Mouse (Mus musculus): ENCODE results near the gene Gucd1. TPM values are rescaled to one million over a fixed set of nuclear protein-coding genes. Genes with fewer than 3 reads are reported as not detected.

The Gucd1 gene
- total and polyA plus RNA-seq, 3 experiments: 16.8 to 19.0 (median 18.0) TPM

- Histone ChIP-seq H3K27me3 (replicated peaks) (no peaks in the 10 kb centered on the region), H3K4me3 (replicated peaks in 1 of 3; ENCODE audit: low read depth in 2 of 3, low read length in 2 of 3, poor library complexity in 1 of 3) (no peak overlapping the region), H3K27ac (ENCODE audit: insufficient read depth, low read depth) (no peak overlapping the region), H3K36me3 (replicated peaks in 1 of 2; ENCODE audit: control insufficient read depth in 1 of 2, insufficient read depth in 1 of 2, low read length in 1 of 2) (peaks cover 36 to 49% of the 10 kb centered on the region in 2 experiments), H3K9ac (ENCODE audit: insufficient read depth, low read depth) (no peak overlapping the region), H3K4me1 (ENCODE audit: control insufficient read depth in 1 of 2, insufficient read depth in 2 of 2) (peaks cover 10 to 50% of the 10 kb centered on the region in 2 experiments), H3K9me3 (replicated peaks; ENCODE audit: low read length) (no peaks in the 10 kb centered on the region), H3K79me2 (replicated peaks; ENCODE audit: control insufficient read depth, extremely low read depth, insufficient read depth, poor library complexity, severe bottlenecking) (peaks cover 7% of the 10 kb centered on the region), H3K4me2 (ENCODE audit: insufficient read depth, low read depth, poor library complexity, severe bottlenecking) (no peak overlapping the region)
- DNase-seq (ENCODE audit: extremely low read depth): no peak
- dilution Hi-C loops (cut with MboI; ENCODE audit: extremely low pct_ligation_motif_present, extremely low pct_unique_long_range_greater_than_20kb, low sequenced_read_pairs): no loop called here
- TF ChIP-seq USF2 (conservative IDR thresholded peaks at IDR 0.05; ENCODE audit: low read depth, low read length): no peak
- TF ChIP-seq PAX5 (IDR thresholded peaks at IDR 0.05; ENCODE audit: low read length): no peak
- no peak for TF ChIP-seq ZMIZ1 (IDR thresholded peaks at IDR 0.05; ENCODE audit: low read depth, low read length)
- no peak for TF ChIP-seq ELF1 (IDR thresholded peaks at IDR 0.05; ENCODE audit: low read depth, low read length)
- TF ChIP-seq USF1 (IDR thresholded peaks at IDR 0.05; ENCODE audit: low read depth, low read length): no peak
- TF ChIP-seq POLR2A (IDR thresholded peaks at IDR 0.05; ENCODE audit: low read depth, low read length): no peak
- in situ Hi-C loops (cut with MboI; ENCODE audit: low pct_ligation_motif_present, low pct_unique_long_range_greater_than_20kb, low sequenced_read_pairs): no loop called here
Observed at GRCm38 (mm10) chr10:75513306-75514067, 4.3 kb downstream of the Gucd1 start.

GRCm38 (mm10) chr10:75512796-75513195 lies 5.0 kb downstream of the Gucd1 start:
- DNase-seq (ENCODE audit: extremely low read depth): no peak
- Histone ChIP-seq H3K4me3 (replicated peaks in 1 of 3; ENCODE audit: low read depth in 2 of 3, low read length in 2 of 3, poor library complexity in 1 of 3) (no peak overlapping the region), H3K9me3 (replicated peaks; ENCODE audit: low read length) (no peaks in the 10 kb centered on the region), H3K4me1 (ENCODE audit: control insufficient read depth in 1 of 2, insufficient read depth in 2 of 2) (peaks cover 10 to 50% of the 10 kb centered on the region in 2 experiments), H3K27me3 (replicated peaks) (no peaks in the 10 kb centered on the region), H3K4me2 (ENCODE audit: insufficient read depth, low read depth, poor library complexity, severe bottlenecking) (no peak overlapping the region), H3K9ac (ENCODE audit: insufficient read depth, low read depth) (no peak overlapping the region), H3K79me2 (replicated peaks; ENCODE audit: control insufficient read depth, extremely low read depth, insufficient read depth, poor library complexity, severe bottlenecking) (no peaks in the 10 kb centered on the region; the same call in 1 of the 2 replicates), H3K27ac (ENCODE audit: insufficient read depth, low read depth) (no peak overlapping the region), H3K36me3 (replicated peaks in 1 of 2; ENCODE audit: control insufficient read depth in 1 of 2, insufficient read depth in 1 of 2, low read length in 1 of 2) (peaks cover 42 to 56% of the 10 kb centered on the region in 2 experiments)
- dilution Hi-C loops (cut with MboI; ENCODE audit: extremely low pct_ligation_motif_present, extremely low pct_unique_long_range_greater_than_20kb, low sequenced_read_pairs): no loop called here
- in situ Hi-C loops (cut with MboI; ENCODE audit: low pct_ligation_motif_present, low pct_unique_long_range_greater_than_20kb, low sequenced_read_pairs): no loop called here
- TF ChIP-seq MXI1 (IDR thresholded peaks at IDR 0.05; ENCODE audit: low read depth, low read length) (no peak), ZMIZ1 (IDR thresholded peaks at IDR 0.05; ENCODE audit: low read depth, low read length) (no peak)

- H3K4me3 ChIP-seq (replicated peaks in 1 of 3; ENCODE audit: low read depth in 2 of 3, low read length in 2 of 3, poor library complexity in 1 of 3): no peak overlapping the region
- no peaks in the 10 kb centered on the region for H3K27me3 ChIP-seq (replicated peaks)
- dilution Hi-C loops (cut with MboI; ENCODE audit: extremely low pct_ligation_motif_present, extremely low pct_unique_long_range_greater_than_20kb, low sequenced_read_pairs): no loop called here
- no peaks in the 10 kb centered on the region; the same call in 1 of the 2 replicates for H3K79me2 ChIP-seq (replicated peaks; ENCODE audit: control insufficient read depth, extremely low read depth, insufficient read depth, poor library complexity, severe bottlenecking)
- no peak overlapping the region for H3K27ac ChIP-seq (ENCODE audit: insufficient read depth, low read depth)
- no peak for DNase-seq (ENCODE audit: extremely low read depth)
- no peak for TF ChIP-seq RAD21 (IDR thresholded peaks at IDR 0.05; ENCODE audit: low read depth, low read length)
- TF ChIP-seq CTCF (conservative IDR thresholded peaks at IDR 0.05 in 1 of 2, IDR thresholded peaks at IDR 0.05 in 1 of 2; ENCODE audit: low read depth in 2 of 2, low read length in 2 of 2): no peak
- TF ChIP-seq ELF1 (IDR thresholded peaks at IDR 0.05; ENCODE audit: low read depth, low read length): no peak
- TF ChIP-seq MEF2A (IDR thresholded peaks at IDR 0.05; ENCODE audit: borderline replicate concordance, low read depth, low read length): no peak
- TF ChIP-seq POLR2AphosphoS2 (IDR thresholded peaks at IDR 0.05; ENCODE audit: low read depth, low read length): no peak
- no peak for TF ChIP-seq USF2 (conservative IDR thresholded peaks at IDR 0.05; ENCODE audit: low read depth, low read length)
- no peak for TF ChIP-seq RCOR1 (conservative IDR thresholded peaks at IDR 0.05; ENCODE audit: low read depth, low read length)
- TF ChIP-seq SMC3 (IDR thresholded peaks at IDR 0.05; ENCODE audit: low read depth, low read length): no peak
- TF ChIP-seq ZMIZ1 (IDR thresholded peaks at IDR 0.05; ENCODE audit: low read depth, low read length): no peak
- TF ChIP-seq HCFC1 (IDR thresholded peaks at IDR 0.05; ENCODE audit: low read depth, low read length): no peak
- TF ChIP-seq CHD2 (IDR thresholded peaks at IDR 0.05; ENCODE audit: low read length): no peak
- no peak for TF ChIP-seq ZKSCAN1 (IDR thresholded peaks at IDR 0.05; ENCODE audit: borderline replicate concordance, low read depth, low read length)
- no peak for TF ChIP-seq TCF12 (IDR thresholded peaks at IDR 0.05; ENCODE audit: low read depth, low read length)
- TF ChIP-seq GABPA (IDR thresholded peaks at IDR 0.05; ENCODE audit: insufficient replicate concordance, low read depth, low read length): no peak
- TF ChIP-seq IRF4 (IDR thresholded peaks at IDR 0.05; ENCODE audit: low read depth, low read length): no peak
- no peak for TF ChIP-seq JUN (IDR thresholded peaks at IDR 0.05; ENCODE audit: insufficient read depth, low read depth, low read length)
- TF ChIP-seq TBP (conservative IDR thresholded peaks at IDR 0.05; ENCODE audit: low read depth, low read length): no peak
- no peak overlapping the region for H3K9ac ChIP-seq (ENCODE audit: insufficient read depth, low read depth)
- H3K4me2 ChIP-seq (ENCODE audit: insufficient read depth, low read depth, poor library complexity, severe bottlenecking): no peak overlapping the region
- no peaks in the 10 kb centered on the region for H3K9me3 ChIP-seq (replicated peaks; ENCODE audit: low read length)
- peaks cover 48 to 65% of the 10 kb centered on the region in 2 experiments for H3K36me3 ChIP-seq (replicated peaks in 1 of 2; ENCODE audit: control insufficient read depth in 1 of 2, insufficient read depth in 1 of 2, low read length in 1 of 2)
- H3K4me1 ChIP-seq (ENCODE audit: control insufficient read depth in 1 of 2, insufficient read depth in 2 of 2): peaks cover 15 to 50% of the 10 kb centered on the region in 2 experiments
- in situ Hi-C loops (cut with MboI; ENCODE audit: low pct_ligation_motif_present, low pct_unique_long_range_greater_than_20kb, low sequenced_read_pairs): no loop called here
Observed at GRCm38 (mm10) chr10:75511897-75512296, 5.9 kb downstream of the Gucd1 start.

Measured in CH12.LX (cell line).